28 mouse cellular contexts compared by ENCODE assay signal in the genomic region with DNA sequence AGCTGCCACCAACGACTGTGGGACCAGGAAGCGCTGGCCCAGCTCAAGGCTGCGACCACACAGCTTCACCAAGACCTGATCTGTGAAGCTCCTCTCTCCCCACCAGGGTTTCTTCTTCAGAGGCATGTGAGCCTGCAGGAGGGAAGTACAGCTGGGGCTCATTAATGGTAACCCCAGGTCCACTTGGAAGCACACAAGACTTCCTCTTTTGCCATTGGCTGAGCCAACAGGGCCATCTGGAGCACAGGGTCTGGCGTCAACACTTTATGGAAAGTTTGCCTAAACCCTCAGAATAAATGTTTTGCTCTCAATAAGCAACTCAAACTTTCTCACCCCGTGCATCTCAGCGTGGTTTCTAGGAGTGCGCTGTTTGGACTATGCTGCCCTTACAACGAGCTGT. TPM values are rescaled to one million over a fixed set of nuclear protein-coding genes. Genes with fewer than 3 reads are reported as not detected.
A peak's percentile ranks its signal among the peaks of the same experiment; 100 is the strongest.
DNase-seq lines count a peak whose midpoint lies in the region; ATAC-seq lines count a peak whose summit lies in the region.
"Had no signal": no experiment of that assay in that cellular context is flagged by ENCODE, and none has a peak within 500 bp of the region (broad histone marks: within the 10 kb centered on the region; RNA-seq: fewer than 3 reads in every experiment).

No protein-coding gene starts in this region.

- no peaks in the 10 kb centered on the region for H3K27me3 ChIP-seq in midbrain, embryonic 11.5 days (ENCODE audit: control insufficient read depth, insufficient read depth, low read length)
- no peaks in the 10 kb centered on the region for H3K27me3 ChIP-seq in midbrain, embryonic 10.5 days (ENCODE audit: low read depth, poor library complexity, severe bottlenecking)
- H3K27me3 ChIP-seq in limb, embryonic 11.5 days (ENCODE audit: control insufficient read depth, insufficient read depth, low read length), result no peaks in the 10 kb centered on the region
- no peaks in the 10 kb centered on the region for H3K27me3 ChIP-seq in kidney, embryonic 16.5 days (ENCODE audit: insufficient read depth, low read length)
- H3K27me3 ChIP-seq: embryonic facial prominence, embryonic 13.5 days; liver, embryonic 13.5 days; lung, embryonic 15.5 days; stomach, embryonic 15.5 days had no signal

- no peak overlapping the region for H3K4me2 ChIP-seq in midbrain, embryonic 11.5 days
- H3K4me2 ChIP-seq in limb, embryonic 11.5 days (ENCODE audit: low read depth, severe bottlenecking), result no peak overlapping the region
- H3K4me2 ChIP-seq in kidney, embryonic 16.5 days (replicated peaks; ENCODE audit: low read depth, low read length), result no peak overlapping the region
- H3K4me2 ChIP-seq: embryonic facial prominence, embryonic 13.5 days; liver, embryonic 13.5 days; lung, embryonic 15.5 days; stomach, embryonic 15.5 days had no signal

- H3K36me3 ChIP-seq in midbrain, embryonic 11.5 days (ENCODE audit: control insufficient read depth, insufficient read depth, low read length), result no peaks in the 10 kb centered on the region
- no peaks in the 10 kb centered on the region for H3K36me3 ChIP-seq in midbrain, embryonic 10.5 days
- no peaks in the 10 kb centered on the region for H3K36me3 ChIP-seq in limb, embryonic 11.5 days (ENCODE audit: control insufficient read depth, insufficient read depth, low read length)
- H3K36me3 ChIP-seq in kidney, embryonic 16.5 days (ENCODE audit: insufficient read depth, low read length), result no peaks in the 10 kb centered on the region
- H3K36me3 ChIP-seq: embryonic facial prominence, embryonic 13.5 days; forebrain, embryonic 10.5 days; hindbrain, embryonic 10.5 days; liver, embryonic 13.5 days; lung, embryonic 15.5 days; stomach, embryonic 15.5 days had no signal

- 85% methylated on average over 8 of the region's 8 CpGs for WGBS in midbrain, embryonic 11.5 days
- WGBS in midbrain, embryonic 10.5 days, result 86% methylated on average over 8 of the region's 8 CpGs
- 65% methylated on average over 8 of the region's 8 CpGs for WGBS in limb, embryonic 11.5 days
- 88% methylated on average over 8 of the region's 8 CpGs for WGBS in kidney, embryonic 16.5 days

- ATAC-seq in midbrain, embryonic 11.5 days (ENCODE audit: low FRiP score), result no peak
- 0 out of 2 replicates have a peak, but pooled peaks have one; percentile 57 for ATAC-seq in limb, embryonic 11.5 days (ENCODE audit: insufficient number of reproducible peaks, low FRiP score, low TSS enrichment, low read depth)
- no peak for ATAC-seq in kidney, embryonic 16.5 days (ENCODE audit: low FRiP score, low TSS enrichment)

- peak; percentile 51 for DNase-seq in gastrocnemius, adult 18-20 months (ENCODE audit: low spot score)
- no peak for DNase-seq in gastrocnemius, postnatal 10 days
- peak; percentile 31 for DNase-seq in midbrain, embryonic 11.5 days (ENCODE audit: low spot score, missing footprints)
- DNase-seq in midbrain, embryonic 10.5 days (ENCODE audit: low spot score), result no peak
- DNase-seq in limb, embryonic 11.5 days (ENCODE audit: low spot score), result peak; percentile 29
- no peak for DNase-seq in cerebellum, adult 11 months
- no peak for DNase-seq in adrenal gland, adult (ENCODE audit: inconsistent age in 2 of 2, low spot score in 1 of 2)
- DNase-seq: adrenal gland, adult 2 months; cerebellum, adult 11-12 months; kidney, adult 18-20 months; kidney, postnatal 36 days; liver, embryonic 13.5 days; midbrain, embryonic 14.5 days; retina, postnatal 1 day; thymus, postnatal 25 days had no signal

- H3K4me3 ChIP-seq in midbrain, embryonic 11.5 days (ENCODE audit: low read depth, low read length), result no peak overlapping the region
- H3K4me3 ChIP-seq in midbrain, embryonic 10.5 days, result no peak overlapping the region
- H3K4me3 ChIP-seq in limb, embryonic 11.5 days (ENCODE audit: low read depth, low read length), result no peak overlapping the region
- H3K4me3 ChIP-seq in kidney, embryonic 16.5 days (ENCODE audit: low read length), result no peak overlapping the region
- H3K4me3 ChIP-seq: embryonic facial prominence, embryonic 13.5 days; forebrain, embryonic 10.5 days; hindbrain, embryonic 10.5 days; liver, embryonic 13.5 days; lung, embryonic 15.5 days; myocyte; stomach, embryonic 15.5 days had no signal

- H3K4me1 ChIP-seq in midbrain, embryonic 11.5 days (ENCODE audit: control insufficient read depth, insufficient read depth, low read length), result no peaks in the 10 kb centered on the region
- no peaks in the 10 kb centered on the region for H3K4me1 ChIP-seq in midbrain, embryonic 10.5 days
- peaks cover 4% of the 10 kb centered on the region; the same call in 1 of the 2 replicates for H3K4me1 ChIP-seq in limb, embryonic 11.5 days (ENCODE audit: control insufficient read depth, insufficient read depth, low read length)
- H3K4me1 ChIP-seq in kidney, embryonic 16.5 days (ENCODE audit: insufficient read depth, low read length), result no peaks in the 10 kb centered on the region
- H3K4me1 ChIP-seq: forebrain, embryonic 10.5 days; hindbrain, embryonic 10.5 days; liver, embryonic 13.5 days; lung, embryonic 15.5 days; stomach, embryonic 15.5 days had no signal

- H3K9me3 ChIP-seq in midbrain, embryonic 11.5 days (ENCODE audit: control insufficient read depth, low read length), result no peaks in the 10 kb centered on the region
- H3K9me3 ChIP-seq in midbrain, embryonic 10.5 days (replicated peaks), result no peaks in the 10 kb centered on the region
- no peaks in the 10 kb centered on the region for H3K9me3 ChIP-seq in limb, embryonic 11.5 days (ENCODE audit: control insufficient read depth, low read length)
- no peaks in the 10 kb centered on the region for H3K9me3 ChIP-seq in kidney, embryonic 16.5 days (ENCODE audit: low read length)
- H3K9me3 ChIP-seq: embryonic facial prominence, embryonic 13.5 days; forebrain, embryonic 10.5 days; hindbrain, embryonic 10.5 days; liver, embryonic 13.5 days; lung, embryonic 15.5 days; stomach, embryonic 15.5 days had no signal

- no peak overlapping the region for H3K27ac ChIP-seq in midbrain, embryonic 11.5 days (ENCODE audit: low read depth, low read length)
- H3K27ac ChIP-seq in midbrain, embryonic 10.5 days (replicated peaks), result no peak overlapping the region
- no peak overlapping the region for H3K27ac ChIP-seq in limb, embryonic 11.5 days (replicated peaks; ENCODE audit: low read depth, low read length)
- H3K27ac ChIP-seq in kidney, embryonic 16.5 days (ENCODE audit: low read length), result no peak overlapping the region
- H3K27ac ChIP-seq: embryonic facial prominence, embryonic 13.5 days; forebrain, embryonic 10.5 days; hindbrain, embryonic 10.5 days; liver, embryonic 13.5 days; lung, embryonic 15.5 days; macrophage; stomach, embryonic 15.5 days had no signal

- no peak overlapping the region for H3K9ac ChIP-seq in midbrain, embryonic 11.5 days (ENCODE audit: low read length)
- no peak overlapping the region for H3K9ac ChIP-seq in limb, embryonic 11.5 days (ENCODE audit: low read length)
- no peak overlapping the region for H3K9ac ChIP-seq in kidney, embryonic 16.5 days (replicated peaks; ENCODE audit: low read length)
- H3K9ac ChIP-seq: embryonic facial prominence, embryonic 13.5 days; liver, embryonic 13.5 days; lung, embryonic 15.5 days; stomach, embryonic 15.5 days had no signal

RNA-seq across cellular contexts. Expression of a gene that starts 29.4 kb away (rescaled TPM):
- not detected for total RNA-seq in gastrocnemius, adult 18-20 months (2021)
- total RNA-seq in gastrocnemius, postnatal 10 days (2021), result not detected
- polyA plus RNA-seq in midbrain, embryonic 11.5 days (2014; fragmentation: Nextera tagmentation; extraction: Ambion mirVana), result not detected in 2 replicates
- polyA plus RNA-seq in midbrain, embryonic 10.5 days (2016; fragmentation: Nextera tagmentation; extraction: Ambion mirVana), result not detected in 2 replicates
- not detected in 2 replicates for polyA plus RNA-seq in limb, embryonic 11.5 days (2014; fragmentation: Nextera tagmentation; extraction: Ambion mirVana)
- not detected in 2 replicates for polyA plus RNA-seq in kidney, embryonic 16.5 days (2015; fragmentation: Nextera tagmentation; extraction: Ambion mirVana)
- total RNA-seq: adrenal gland, adult 2 months; layer of hippocampus, postnatal 10 days; left cerebral cortex, postnatal 10 days; MEL had no signal
- polyA plus RNA-seq: adrenal gland, adult 2 months; embryonic facial prominence, embryonic 13.5 days; forebrain, embryonic 10.5 days; gonadal fat pad, adult 2 months; hindbrain, embryonic 10.5 days; liver, embryonic 13.5 days; lung, embryonic 15.5 days; macrophage; midbrain, embryonic 14.5 days; myocyte; spleen, adult 2 months; stomach, embryonic 15.5 days had no signal

Comparison
In these comparisons a context has a peak if more than half of its experiments do, and no peak if none do; other contexts are left out.
1. DNase-seq: peak in gastrocnemius, adult 18-20 months (single experiment), midbrain, embryonic 11.5 days (single experiment) and limb, embryonic 11.5 days (single experiment); none in gastrocnemius, postnatal 10 days (single experiment), midbrain, embryonic 10.5 days (single experiment), cerebellum, adult 11 months (single experiment) and adrenal gland, adult (0 of 2).